Mouse (Mus musculus): ENCODE measurements around the gene Apoc2. TPM values are rescaled to one million over a fixed set of nuclear protein-coding genes. Genes with fewer than 3 reads are reported as not detected.

Apoc2 gene
- polyA plus RNA-seq, 1 experiment from 2014 or later: 0.57 TPM

- Histone ChIP-seq H3K4me2 (ENCODE audit: low read length) (peak within 1 kb of the TSS; percentile 79), H3K27me3 (ENCODE audit: control insufficient read depth, insufficient read depth, low read length) (no peaks in the 10 kb centered on the region), H3K4me1 (ENCODE audit: control insufficient read depth in 2 of 2, insufficient read depth in 2 of 2, low read length in 2 of 2) (peaks cover 30 to 45% of the 10 kb centered on the region in 2 experiments), H3K27ac (replicated peaks in 1 of 2; ENCODE audit: control insufficient read depth in 1 of 2, insufficient read depth in 1 of 2, low read depth in 2 of 2, low read length in 2 of 2) (peak within 1 kb of the TSS; percentile 32 to 41), H3K4me3 (ENCODE audit: control insufficient read depth in 1 of 2, insufficient read depth in 1 of 2, low read depth in 1 of 2, low read length in 2 of 2) (peak within 1 kb of the TSS; percentile 43 to 48), H3K9me3 (ENCODE audit: control insufficient read depth, low read length) (no peaks in the 10 kb centered on the region), H3K9ac (ENCODE audit: low read length) (peak within 1 kb of the TSS; percentile 74), H3K36me3 (ENCODE audit: control insufficient read depth, insufficient read depth, low read length) (peaks cover 32% of the 10 kb centered on the region)
- 1% methylated on average over 19 of the region's 20 CpGs for whole genome bisulfite sequencing
- ATAC-seq (ENCODE audit: insufficient number of reproducible peaks, insufficient read depth, low FRiP score, low read depth): peak; percentile 55
Observed at GRCm38 (mm10) chr7:19698907-19699826, 21.4 kb upstream of the Apoc2 start, which contains the start of gene Apoe. Apoe (minus strand) TSS chr7:19699188.

GRCm38 (mm10) chr7:19697949-19698906, 20.5 kb upstream of the Apoc2 start:
- Histone ChIP-seq H3K27me3 (ENCODE audit: control insufficient read depth, insufficient read depth, low read length) (no peaks in the 10 kb centered on the region), H3K4me3 (ENCODE audit: control insufficient read depth in 1 of 2, insufficient read depth in 1 of 2, low read depth in 1 of 2, low read length in 2 of 2) (peak overlapping the region; percentile 43 to 48), H3K4me1 (ENCODE audit: control insufficient read depth in 2 of 2, insufficient read depth in 2 of 2, low read length in 2 of 2) (peaks cover 37 to 50% of the 10 kb centered on the region in 2 experiments), H3K4me2 (ENCODE audit: low read length) (peak overlapping the region; percentile 79), H3K36me3 (ENCODE audit: control insufficient read depth, insufficient read depth, low read length) (peaks cover 26% of the 10 kb centered on the region), H3K9ac (ENCODE audit: low read length) (peak overlapping the region; percentile 74), H3K27ac (replicated peaks in 1 of 2; ENCODE audit: control insufficient read depth in 1 of 2, insufficient read depth in 1 of 2, low read depth in 2 of 2, low read length in 2 of 2) (peak overlapping the region; percentile 9 to 41), H3K9me3 (ENCODE audit: control insufficient read depth, low read length) (no peaks in the 10 kb centered on the region)
- WGBS: 1% methylated on average over 28 of the region's 28 CpGs
- ATAC-seq (ENCODE audit: insufficient number of reproducible peaks, insufficient read depth, low FRiP score, low read depth): no peak

GRCm38 (mm10) chr7:19696336-19696873, 18.7 kb upstream of the Apoc2 start:
- WGBS: 92% methylated on average over 34 of the region's 34 CpGs
- Histone ChIP-seq H3K4me1 (ENCODE audit: control insufficient read depth in 2 of 2, insufficient read depth in 2 of 2, low read length in 2 of 2) (peaks cover 47 to 53% of the 10 kb centered on the region in 2 experiments), H3K4me2 (ENCODE audit: low read length) (no peak overlapping the region; the same call in 1 of the 2 replicates), H3K9ac (ENCODE audit: low read length) (no peak overlapping the region), H3K9me3 (ENCODE audit: control insufficient read depth, low read length) (no peaks in the 10 kb centered on the region), H3K36me3 (ENCODE audit: control insufficient read depth, insufficient read depth, low read length) (peaks cover 9% of the 10 kb centered on the region), H3K27ac (replicated peaks in 1 of 2; ENCODE audit: control insufficient read depth in 1 of 2, insufficient read depth in 1 of 2, low read depth in 2 of 2, low read length in 2 of 2) (0 out of 4 replicates have a peak overlapping the region, but pooled peaks of 1 of the 2 experiments have one; percentile 21), H3K27me3 (ENCODE audit: control insufficient read depth, insufficient read depth, low read length) (no peaks in the 10 kb centered on the region), H3K4me3 (ENCODE audit: control insufficient read depth in 1 of 2, insufficient read depth in 1 of 2, low read depth in 1 of 2, low read length in 2 of 2) (no peak overlapping the region)
- no peak for ATAC-seq (ENCODE audit: insufficient number of reproducible peaks, insufficient read depth, low FRiP score, low read depth)

- Histone ChIP-seq H3K27ac (replicated peaks in 1 of 2; ENCODE audit: control insufficient read depth in 1 of 2, insufficient read depth in 1 of 2, low read depth in 2 of 2, low read length in 2 of 2) (peak overlapping the region in 1 of 2 experiments; percentile 78; a peak in 2 of 4 replicates), H3K36me3 (ENCODE audit: control insufficient read depth, insufficient read depth, low read length) (peaks cover 8% of the 10 kb centered on the region), H3K4me2 (ENCODE audit: low read length) (no peak overlapping the region), H3K9ac (ENCODE audit: low read length) (no peak overlapping the region), H3K27me3 (ENCODE audit: control insufficient read depth, insufficient read depth, low read length) (no peaks in the 10 kb centered on the region), H3K4me3 (ENCODE audit: control insufficient read depth in 1 of 2, insufficient read depth in 1 of 2, low read depth in 1 of 2, low read length in 2 of 2) (no peak overlapping the region), H3K9me3 (ENCODE audit: control insufficient read depth, low read length) (no peaks in the 10 kb centered on the region), H3K4me1 (ENCODE audit: control insufficient read depth in 2 of 2, insufficient read depth in 2 of 2, low read length in 2 of 2) (peaks cover 46 to 49% of the 10 kb centered on the region in 2 experiments)
- no peak for ATAC-seq (ENCODE audit: insufficient number of reproducible peaks, insufficient read depth, low FRiP score, low read depth)
- 63% methylated on average over 6 of the region's 6 CpGs for WGBS
Observed at GRCm38 (mm10) chr7:19695881-19696280, 18.1 kb upstream of the Apoc2 start.

- H3K9me3 ChIP-seq (ENCODE audit: control insufficient read depth, low read length): no peaks in the 10 kb centered on the region
- WGBS: 7% methylated on average over 8 of the region's 8 CpGs
- ATAC-seq (ENCODE audit: insufficient number of reproducible peaks, insufficient read depth, low FRiP score, low read depth): no peak
- no peak overlapping the region for H3K4me3 ChIP-seq (ENCODE audit: control insufficient read depth in 1 of 2, insufficient read depth in 1 of 2, low read depth in 1 of 2, low read length in 2 of 2)
- peak overlapping the region; percentile 78 to 94 for H3K27ac ChIP-seq (replicated peaks in 1 of 2; ENCODE audit: control insufficient read depth in 1 of 2, insufficient read depth in 1 of 2, low read depth in 2 of 2, low read length in 2 of 2)
- H3K4me2 ChIP-seq (ENCODE audit: low read length): peak overlapping the region; percentile 19; the same call in 1 of the 2 replicates
- H3K36me3 ChIP-seq (ENCODE audit: control insufficient read depth, insufficient read depth, low read length): peaks cover 8% of the 10 kb centered on the region
- peaks cover 42 to 43% of the 10 kb centered on the region in 2 experiments for H3K4me1 ChIP-seq (ENCODE audit: control insufficient read depth in 2 of 2, insufficient read depth in 2 of 2, low read length in 2 of 2)
- no peak overlapping the region; the same call in 1 of the 2 replicates for H3K9ac ChIP-seq (ENCODE audit: low read length)
- H3K27me3 ChIP-seq (ENCODE audit: control insufficient read depth, insufficient read depth, low read length): no peaks in the 10 kb centered on the region
Observed at GRCm38 (mm10) chr7:19695213-19695594, 17.5 kb upstream of the Apoc2 start.

- no peak for ATAC-seq (ENCODE audit: insufficient number of reproducible peaks, insufficient read depth, low FRiP score, low read depth)
- Histone ChIP-seq H3K4me2 (ENCODE audit: low read length) (peak overlapping the region; percentile 19; the same call in 1 of the 2 replicates), H3K4me3 (ENCODE audit: control insufficient read depth in 1 of 2, insufficient read depth in 1 of 2, low read depth in 1 of 2, low read length in 2 of 2) (no peak overlapping the region)
Observed at GRCm38 (mm10) chr7:19694336-19695212, 16.8 kb upstream of the Apoc2 start.

More at GRCm38 (mm10) chr7:19694336-19695212, 16.8 kb upstream of the Apoc2 start:
- peaks cover 39 to 42% of the 10 kb centered on the region in 2 experiments for H3K4me1 ChIP-seq (ENCODE audit: control insufficient read depth in 2 of 2, insufficient read depth in 2 of 2, low read length in 2 of 2)
- WGBS: 66% methylated on average over 10 of the region's 10 CpGs
- H3K9ac ChIP-seq (ENCODE audit: low read length): no peak overlapping the region; the same call in 1 of the 2 replicates
- peak overlapping the region; percentile 78 to 94 for H3K27ac ChIP-seq (replicated peaks in 1 of 2; ENCODE audit: control insufficient read depth in 1 of 2, insufficient read depth in 1 of 2, low read depth in 2 of 2, low read length in 2 of 2)
- H3K9me3 ChIP-seq (ENCODE audit: control insufficient read depth, low read length): no peaks in the 10 kb centered on the region
- no peaks in the 10 kb centered on the region for H3K27me3 ChIP-seq (ENCODE audit: control insufficient read depth, insufficient read depth, low read length)
- peaks cover 8% of the 10 kb centered on the region for H3K36me3 ChIP-seq (ENCODE audit: control insufficient read depth, insufficient read depth, low read length)
